Mouse (Mus musculus) monocyte, adult 5-6 weeks (primary cell): ENCODE results near the gene Ppip5k1. TPM values are rescaled to one million over a fixed set of nuclear protein-coding genes. Genes with fewer than 3 reads are reported as not detected.

Experiments
- ATAC-seq: fragments of 153-309, 156-312 bp; replicated peaks from 2 replicates; pipeline ENCODE4 v1.8.0; 2017; ENCODE audit warnings: mild to moderate bottlenecking; ENCODE audit not compliant: low TSS enrichment, insufficient number of reproducible peaks, severe bottlenecking, poor library complexity, low FRiP score
- total RNA-seq: library from RNA; stranded (forward); fragments of 200-1000, 200-491, 200-594 nt; gene quantifications from 3 replicates; pipeline ENCODE4 v1.2.3, GENCODE M21; 2017

Ppip5k1 gene
- total RNA-seq, 1 experiment from 2014 or later, result 5.3 TPM

- ATAC-seq, result no peak
These were observed 38.9 kb downstream of the Ppip5k1 start for GRCm38 (mm10) chr2:121316278-121316677.

- ATAC-seq, result no peak
These were observed 46.2 kb downstream of the Ppip5k1 start for GRCm38 (mm10) chr2:121308997-121309416.

GRCm38 (mm10) chr2:121300036-121300435, 55.2 kb downstream of the Ppip5k1 start:
- ATAC-seq, result no peak

GRCm38 (mm10) chr2:121299471-121299870, 55.7 kb downstream of the Ppip5k1 start:
- no peak for ATAC-seq

- ATAC-seq, result no peak
These were observed 57.1 kb downstream of the Ppip5k1 start for GRCm38 (mm10) chr2:121298131-121298530.

- no peak for ATAC-seq
These were observed 57.5 kb downstream of the Ppip5k1 start for GRCm38 (mm10) chr2:121297701-121298100.

GRCm38 (mm10) chr2:121296754-121297231, 58.4 kb downstream of the Ppip5k1 start:
- ATAC-seq, result no peak

- no peak for ATAC-seq
These were observed 59.3 kb downstream of the Ppip5k1 start for GRCm38 (mm10) chr2:121295608-121296571.

GRCm38 (mm10) chr2:121294753-121295607, 60.2 kb downstream of the Ppip5k1 start:
- ATAC-seq, result no peak

GRCm38 (mm10) chr2:121294182-121294581, 61.0 kb downstream of the Ppip5k1 start:
- peak; percentile 42; the same call in 1 of the 2 replicates for ATAC-seq

GRCm38 (mm10) chr2:121292316-121293013, 62.7 kb downstream of the Ppip5k1 start:
- ATAC-seq, result no peak

GRCm38 (mm10) chr2:121289730-121290540, 65.3 kb downstream of the Ppip5k1 start:
- no peak for ATAC-seq

GRCm38 (mm10) chr2:121288901-121289729, 66.1 kb downstream of the Ppip5k1 start, which contains the start of gene Map1a:
Gene Map1a (plus strand): TSS chr2:121289600.
- ATAC-seq, result peak; percentile 81

- ATAC-seq, result no peak
These were observed 67.3 kb downstream of the Ppip5k1 start for GRCm38 (mm10) chr2:121287850-121288249.

GRCm38 (mm10) chr2:121271928-121272516, 83.2 kb downstream of the Ppip5k1 start:
- ATAC-seq, result no peak

GRCm38 (mm10) chr2:121271236-121271927, 83.8 kb downstream of the Ppip5k1 start, which contains the start of gene Trp53bp1:
Gene Trp53bp1 (minus strand): TSS chr2:121271407.
- peak; percentile 100 for ATAC-seq
